Mouse (Mus musculus) cerebellum, postnatal 36 days (tissue): ENCODE measurements around the gene Canx.
"Not testable (repeated sequence)": the region's sequence is repeated elsewhere in the genome, so short reads cannot be mapped to it uniquely, and the experiment has no call there.

Experiments
- DNase-seq, 2 experiments: peaks; one replicate each; pipeline ENCODE4 v3.0.0; 2021 to 2022; ENCODE audit warnings: mixed read lengths in 2 of 2

The Canx gene

GRCm38 (mm10) chr11:50329378-50329777, 3.9 kb upstream of the Canx start:
- no peak for DNase-seq

- no peak for DNase-seq
Measured at GRCm38 (mm10) chr11:50328075-50328625, 2.7 kb upstream of the Canx start.

- no peak for DNase-seq
Measured at GRCm38 (mm10) chr11:50326302-50326966, 961 bp upstream of the Canx start.

- peak in 1 of 2 experiments; percentile 5 for DNase-seq
Measured at GRCm38 (mm10) chr11:50324751-50325471, 562 bp downstream of the Canx start.

GRCm38 (mm10) chr11:50323843-50324242, 1.6 kb downstream of the Canx start:
- DNase-seq: no peak

GRCm38 (mm10) chr11:50322345-50322744, 3.1 kb downstream of the Canx start:
- no peak for DNase-seq

GRCm38 (mm10) chr11:50321239-50321638, 4.2 kb downstream of the Canx start:
- DNase-seq: no peak

GRCm38 (mm10) chr11:50319343-50319742, 6.1 kb downstream of the Canx start:
- DNase-seq: not testable (repeated sequence)

- no peak for DNase-seq
Measured at GRCm38 (mm10) chr11:50312803-50313202, 12.7 kb downstream of the Canx start.

GRCm38 (mm10) chr11:50303406-50303805, 22.1 kb downstream of the Canx start:
- DNase-seq: no peak

GRCm38 (mm10) chr11:50292190-50292855, 33.1 kb downstream of the Canx start, which contains the start of gene Maml1:
Maml1 (minus strand) TSS chr11:50292311.
- DNase-seq: peak; percentile 97

- no peak for DNase-seq
Measured at GRCm38 (mm10) chr11:50291321-50292165, 33.9 kb downstream of the Canx start.

GRCm38 (mm10) chr11:50290486-50291225, 34.8 kb downstream of the Canx start:
- no peak for DNase-seq

- DNase-seq: no peak
Measured at GRCm38 (mm10) chr11:50286428-50286827, 39.0 kb downstream of the Canx start.

- no peak for DNase-seq
Measured at GRCm38 (mm10) chr11:50285696-50286095, 39.8 kb downstream of the Canx start.

GRCm38 (mm10) chr11:50285263-50285662, 40.2 kb downstream of the Canx start:
- no peak for DNase-seq

- DNase-seq: no peak
Measured at GRCm38 (mm10) chr11:50280053-50280452, 45.4 kb downstream of the Canx start.

- DNase-seq: no peak
Measured at GRCm38 (mm10) chr11:50279005-50279404, 46.5 kb downstream of the Canx start.

GRCm38 (mm10) chr11:50277706-50278105, 47.8 kb downstream of the Canx start:
- no peak for DNase-seq

- DNase-seq: no peak
Measured at GRCm38 (mm10) chr11:50277025-50277424, 48.4 kb downstream of the Canx start.

- no peak for DNase-seq
Measured at GRCm38 (mm10) chr11:50275568-50276151, 49.8 kb downstream of the Canx start.
